Mouse (Mus musculus) C2C12 (cell line): ENCODE measurements at regions not wholly inside any gene's neighbourhood (a gene's known extent, or its start where the extent isn't known, plus 50 kb on each side); places are given as distances from the start of the nearest gene placed in this dataset.

Experiments used
- H3K27me3 ChIP-seq: one replicate; pipeline ENCODE4 v1.6.1; 2011; ENCODE audit not compliant: control insufficient read depth, insufficient read depth, insufficient read length
- H3K36me3 ChIP-seq: one replicate; pipeline ENCODE4 v1.6.1; 2011; ENCODE audit not compliant: control insufficient read depth, insufficient read depth
- H3K4me3 ChIP-seq: one replicate; pipeline ENCODE4 v1.5.1; 2011; ENCODE audit warnings: mild to moderate bottlenecking, control low read depth; ENCODE audit not compliant: poor library complexity, insufficient read depth, severe bottlenecking
- H3K79me2 ChIP-seq: one replicate; pipeline ENCODE4 v1.6.1; 2011; ENCODE audit not compliant: control insufficient read depth, insufficient read depth
- H3K79me3 ChIP-seq: one replicate; pipeline ENCODE4 v1.6.1; 2011; ENCODE audit warnings: low read depth, control low read depth
- H3ac ChIP-seq: one replicate; pipeline ENCODE3; 2011; ENCODE audit warnings: low read depth; ENCODE audit not compliant: control insufficient read depth, insufficient read length
- CEBPB ChIP-seq: IDR thresholded peaks from one replicate; pipeline ENCODE4 v1.6.1; 2011; ENCODE audit warnings: low read depth, mild to moderate bottlenecking, control low read depth, moderate library complexity
- CTCF ChIP-seq: IDR thresholded peaks from one replicate; pipeline ENCODE4 v1.5.1; 2011; ENCODE audit not compliant: control insufficient read depth, insufficient read depth, insufficient read length
- FOSL1 ChIP-seq: IDR thresholded peaks from one replicate; pipeline ENCODE4 v1.8.0; 2011; ENCODE audit warnings: mild to moderate bottlenecking, low read length; ENCODE audit not compliant: poor library complexity, insufficient read depth, severe bottlenecking
- MAX ChIP-seq: IDR thresholded peaks from one replicate; pipeline ENCODE4 v1.6.1; 2011; ENCODE audit warnings: mild to moderate bottlenecking, control low read depth
- MYOD1 ChIP-seq: IDR thresholded peaks from one replicate; pipeline ENCODE4 v1.6.1; 2011; ENCODE audit warnings: low read depth; ENCODE audit not compliant: control insufficient read depth, insufficient read length
- MYOG ChIP-seq: IDR thresholded peaks from one replicate; pipeline ENCODE4 v1.6.1; 2011; ENCODE audit not compliant: control insufficient read depth, insufficient read length; ENCODE audit errors: extremely low read depth
- USF1 ChIP-seq: IDR thresholded peaks from one replicate; pipeline ENCODE4 v1.6.1; 2011; ENCODE audit warnings: low read depth, mild to moderate bottlenecking, control low read depth, moderate library complexity

DNA sequence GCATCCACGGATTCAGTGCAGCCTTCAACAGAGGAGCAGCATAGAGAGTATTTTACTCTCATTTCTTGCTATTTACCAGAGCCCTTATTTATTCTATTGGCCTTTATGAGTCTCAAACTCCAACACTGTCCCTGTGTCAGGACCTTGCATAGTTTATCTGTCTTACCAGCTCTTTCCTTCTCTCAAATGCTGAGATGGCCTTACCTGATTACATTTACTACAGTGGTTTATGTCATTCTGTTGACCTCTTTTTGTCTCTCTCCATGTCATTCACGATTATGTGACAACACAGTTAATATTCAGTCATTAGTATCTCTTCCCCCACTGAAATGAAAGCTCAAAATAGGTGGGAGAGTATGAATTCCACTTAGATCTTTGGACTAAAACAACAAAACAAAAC lies 535.7 kb upstream of the Kif18a start:
- Histone ChIP-seq H3K36me3 (no peaks in the 10 kb centered on the region), H3ac (no peak overlapping the region), H3K79me2 (no peaks in the 10 kb centered on the region), H3K27me3 (no peaks in the 10 kb centered on the region), H3K4me3 (no peak overlapping the region), H3K79me3 (no peaks in the 10 kb centered on the region)
- TF ChIP-seq MYOG = no peak
- TF ChIP-seq CEBPB = no peak
- TF ChIP-seq MYOD1 = no peak
- TF ChIP-seq CTCF = no peak
- TF ChIP-seq USF1 = no peak
- no peak for TF ChIP-seq FOSL1
- no peak for TF ChIP-seq MAX

DNA sequence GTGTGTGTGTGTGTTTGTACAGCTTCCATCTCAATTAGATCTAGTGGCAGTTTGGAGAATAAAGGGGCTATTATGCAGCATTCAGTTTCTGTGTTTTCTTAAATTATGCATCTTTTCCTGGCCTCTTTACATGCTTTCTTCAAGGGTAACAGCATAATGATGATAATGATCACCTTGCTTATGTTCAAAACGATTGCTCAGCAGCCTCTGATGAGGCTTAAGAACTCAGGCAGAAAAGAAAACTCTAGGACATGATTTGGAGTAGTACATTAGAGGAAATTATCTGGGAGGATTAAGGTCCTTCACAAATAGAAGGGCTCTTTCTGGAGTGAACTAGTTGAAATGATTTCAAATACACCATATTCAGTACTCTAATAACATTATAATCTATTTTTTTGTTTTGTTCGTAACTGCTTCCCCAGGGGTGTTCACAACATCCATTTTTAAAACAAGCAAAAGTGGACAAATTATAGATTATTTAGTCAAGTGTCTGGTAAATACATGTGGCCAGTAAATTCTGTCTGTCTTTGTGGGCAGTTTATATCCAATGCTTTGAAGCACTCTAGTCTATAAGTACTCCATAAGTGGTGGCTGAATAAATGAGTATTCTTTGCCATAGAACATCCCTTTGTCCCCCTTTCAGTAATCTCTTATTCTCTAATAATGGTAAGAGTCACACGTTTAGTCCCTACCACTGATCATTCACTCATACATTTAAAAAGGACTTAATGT lies 526.9 kb upstream of the Kif18a start:
- no peaks in the 10 kb centered on the region for H3K79me2 ChIP-seq
- H3K27me3 ChIP-seq = no peaks in the 10 kb centered on the region
- no peaks in the 10 kb centered on the region for H3K36me3 ChIP-seq
- H3K79me3 ChIP-seq = no peaks in the 10 kb centered on the region
- TF ChIP-seq FOSL1 (no peak), MYOG (no peak), CTCF (no peak), USF1 (no peak), CEBPB (no peak), MYOD1 (no peak), MAX (no peak)
- no peak overlapping the region for H3K4me3 ChIP-seq
- H3ac ChIP-seq = no peak overlapping the region

DNA sequence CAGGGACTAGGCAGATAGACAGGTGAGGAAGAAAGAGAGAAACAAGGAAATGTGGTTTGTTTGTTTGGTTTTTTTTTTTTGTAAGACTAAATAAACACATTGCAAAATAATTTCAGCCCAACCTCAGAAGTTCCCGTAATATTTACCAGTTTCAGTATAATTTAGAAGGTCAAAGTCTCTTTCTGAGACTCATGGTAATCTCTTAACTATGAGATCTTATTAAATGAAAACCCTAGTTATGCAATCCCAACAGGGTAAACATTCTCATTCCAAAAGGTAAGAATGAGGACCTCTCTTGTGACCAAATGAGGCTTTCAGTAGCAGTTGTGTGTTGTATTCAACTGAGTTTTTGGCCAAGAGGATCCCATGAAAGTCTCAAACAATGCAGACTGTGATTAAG lies 524.7 kb upstream of the Kif18a start:
- TF ChIP-seq FOSL1 (no peak), USF1 (no peak), MAX (no peak), CEBPB (no peak), MYOD1 (no peak), CTCF (no peak), MYOG (no peak)
- Histone ChIP-seq H3K36me3 (no peaks in the 10 kb centered on the region), H3ac (no peak overlapping the region), H3K79me3 (no peaks in the 10 kb centered on the region), H3K27me3 (no peaks in the 10 kb centered on the region), H3K79me2 (no peaks in the 10 kb centered on the region), H3K4me3 (no peak overlapping the region)

GRCm38 (mm10) chr2:108756251-108756650 lies 524.3 kb upstream of the Kif18a start:
- Histone ChIP-seq H3K27me3 (no peaks in the 10 kb centered on the region), H3K79me3 (no peaks in the 10 kb centered on the region), H3K4me3 (no peak overlapping the region), H3ac (no peak overlapping the region), H3K79me2 (no peaks in the 10 kb centered on the region), H3K36me3 (no peaks in the 10 kb centered on the region)
- TF ChIP-seq CTCF (no peak), MYOD1 (no peak), CEBPB (no peak), MAX (no peak), MYOG (no peak), FOSL1 (no peak), USF1 (no peak)

GRCm38 (mm10) chr2:108764703-108765102 lies 515.8 kb upstream of the Kif18a start:
- Histone ChIP-seq H3ac (no peak overlapping the region), H3K79me2 (no peaks in the 10 kb centered on the region), H3K79me3 (no peaks in the 10 kb centered on the region), H3K36me3 (no peaks in the 10 kb centered on the region), H3K27me3 (no peaks in the 10 kb centered on the region), H3K4me3 (no peak overlapping the region)
- TF ChIP-seq CTCF (no peak), CEBPB (peak; percentile 80)

- H3K79me2 ChIP-seq = no peaks in the 10 kb centered on the region
- TF ChIP-seq FOSL1 (no peak), MYOD1 (no peak), CTCF (no peak), MAX (no peak), USF1 (no peak), CEBPB (no peak), MYOG (no peak)
Observed at GRCm38 (mm10) chr2:108766461-108766860, 514.1 kb upstream of the Kif18a start.

More at GRCm38 (mm10) chr2:108766461-108766860, 514.1 kb upstream of the Kif18a start:
- Histone ChIP-seq H3K79me3 (no peaks in the 10 kb centered on the region), H3K4me3 (no peak overlapping the region), H3K36me3 (no peaks in the 10 kb centered on the region), H3K27me3 (no peaks in the 10 kb centered on the region), H3ac (no peak overlapping the region)
